Mouse (Mus musculus) heart, embryonic 15.5 days (tissue): Measurements from ENCODE around the gene Sirt6. TPM values are rescaled to one million over a fixed set of nuclear protein-coding genes. Genes with fewer than 3 reads are reported as not detected.

Source experiments
- polyA plus RNA-seq: library from polyadenylated mRNA; unstranded; fragments of >200 nt; fragmentation: Nextera tagmentation; extraction: Ambion mirVana; gene quantifications from 2 replicates; pipeline ENCODE4 v1.2.1, GENCODE M21; 2015

Sirt6 gene
- polyA plus RNA-seq, 1 experiment from 2014 or later, result 20.8 TPM

Other genes starting within 250 kb of the Sirt6 start
- 66.5 and 84.1 TPM in 2 replicates for gene Fzr1, start 249.3 kb downstream of the Sirt6 start, polyA plus RNA-seq
- 65.2 and 79.9 TPM in 2 replicates for gene Dohh, start 243.4 kb downstream of the Sirt6 start, polyA plus RNA-seq
- gene Gm48551, start 243.3 kb downstream of the Sirt6 start, polyA plus RNA-seq, result 2.2 and 2.3 TPM in 2 replicates
- gene Gm48552, start 238.8 kb downstream of the Sirt6 start, polyA plus RNA-seq, result 0.84 and 0.91 TPM in 2 replicates
- gene Smim24, start 234.7 kb downstream of the Sirt6 start, polyA plus RNA-seq, result 3.9 and 4.1 TPM in 2 replicates
- 60.9 and 71.2 TPM in 2 replicates for gene Nfic, start 172.2 kb downstream of the Sirt6 start, polyA plus RNA-seq
- 0.08 and 0.41 TPM in 2 replicates for gene Celf5, start 145.1 kb downstream of the Sirt6 start, polyA plus RNA-seq
- gene Ncln, start 131.4 kb downstream of the Sirt6 start, polyA plus RNA-seq, result 43.6 and 63.4 TPM in 2 replicates
- gene S1pr4, start 127.7 kb downstream of the Sirt6 start, polyA plus RNA-seq, result 0.47 and 1.5 TPM in 2 replicates
- 0.64 and 1.6 TPM in 2 replicates for gene Gna15, start 103.6 kb downstream of the Sirt6 start, polyA plus RNA-seq
- gene Gna11, start 82.6 kb downstream of the Sirt6 start, polyA plus RNA-seq, result 52.1 and 64.1 TPM in 2 replicates
- gene Aes, start 68.3 kb downstream of the Sirt6 start, polyA plus RNA-seq, result 650 and 761 TPM in 2 replicates
- gene Tle2, start 53.2 kb downstream of the Sirt6 start, polyA plus RNA-seq, result 23.6 and 29.3 TPM in 2 replicates
- 23.9 and 30.5 TPM in 2 replicates for gene Tle6, start 26.7 kb downstream of the Sirt6 start, polyA plus RNA-seq
- gene BC025920, start 21.5 kb downstream of the Sirt6 start, polyA plus RNA-seq, result 0.48 and 0.72 TPM in 2 replicates
- gene Ankrd24, start 743 bp upstream of the Sirt6 start, polyA plus RNA-seq, result 12.3 and 13.7 TPM in 2 replicates
- 2.8 and 2.9 TPM in 2 replicates for gene Gm10778, start 21.3 kb upstream of the Sirt6 start, polyA plus RNA-seq
- gene Zfp433, start 77.0 kb upstream of the Sirt6 start, polyA plus RNA-seq, result 8.3 and 10.9 TPM in 2 replicates
- 3.9 and 4.6 TPM in 2 replicates for gene Gm3055, start 143.4 kb upstream of the Sirt6 start, polyA plus RNA-seq
- gene Gm4767, start 184.4 kb upstream of the Sirt6 start, polyA plus RNA-seq, result 1.2 and 2.2 TPM in 2 replicates
- 4.8 and 6.1 TPM in 2 replicates for gene Gm32687, start 236.1 kb upstream of the Sirt6 start, polyA plus RNA-seq